Mouse (Mus musculus) liver, postnatal 0 days (tissue): Measurements from ENCODE around the gene Olfr412.

Source experiments
- CTCF ChIP-seq: sonication (generic); IDR thresholded peaks from 2 replicates; pipeline ENCODE4 v1.5.1; 2016; ENCODE audit warnings: antibody characterized with exemption, low read depth
- EP300 ChIP-seq: IDR thresholded peaks from 2 replicates; pipeline ENCODE4 v1.6.1; 2016; ENCODE audit warnings: antibody characterized with exemption, low read depth, mild to moderate bottlenecking

GRCm38 (mm10) chr11:74371393-74372100 lies 9.7 kb downstream of the Olfr412 start:
- peak; percentile 84 for TF ChIP-seq CTCF
- TF ChIP-seq EP300, result no peak
